In genomic region chr3:134980140-134980539, GRCm38 (mm10) we compare ENCODE assay signal across 27 mouse cellular contexts.
DNase-seq lines count a peak whose midpoint lies in the region; ATAC-seq and TF ChIP-seq lines count a peak whose summit lies in the region.
"Had no signal": no experiment of that assay in that cellular context is flagged by ENCODE, and none has a peak within 500 bp of the region (broad histone marks: within the 10 kb centered on the region; RNA-seq: fewer than 3 reads in every experiment).

No protein-coding gene starts in this region.

- WGBS in embryonic facial prominence, embryonic 14.5 days, result 66% methylated on average over 3 of the region's 3 CpGs
- 83% methylated on average over 3 of the region's 3 CpGs for WGBS in embryonic facial prominence, embryonic 10.5 days
- 28% methylated on average over 3 of the region's 3 CpGs for whole genome bisulfite sequencing in kidney, embryonic 15.5 days
- 23% methylated on average over 3 of the region's 3 CpGs for WGBS in kidney, postnatal 0 days

- no peak for ATAC-seq in embryonic facial prominence, embryonic 14.5 days (ENCODE audit: low read depth)
- ATAC-seq in kidney, embryonic 15.5 days (replicated peaks; ENCODE audit: low FRiP score), result peak; percentile 24; the same call in 1 of the 2 replicates
- no peak for ATAC-seq in kidney, postnatal 0 days (replicated peaks; ENCODE audit: low FRiP score, low read depth)
- ATAC-seq: CD4-positive, CD25-positive, alpha-beta regulatory T cell, adult 4 months; forebrain, embryonic 14.5 days; forebrain, embryonic 16.5 days had no signal

- no peak for TF ChIP-seq CTCF in kidney, postnatal 0 days (IDR thresholded peaks at IDR 0.05; ENCODE audit: low read depth)

- H3K4me3 ChIP-seq in embryonic facial prominence, embryonic 14.5 days (ENCODE audit: low read depth, low read length), result no peak overlapping the region
- no peak overlapping the region for H3K4me3 ChIP-seq in embryonic facial prominence, embryonic 10.5 days
- no peak overlapping the region for H3K4me3 ChIP-seq in kidney, embryonic 15.5 days (replicated peaks)
- no peak overlapping the region for H3K4me3 ChIP-seq in kidney, postnatal 0 days (replicated peaks; ENCODE audit: low read depth, low read length)
- H3K4me3 ChIP-seq: embryonic facial prominence, embryonic 12.5 days; embryonic facial prominence, embryonic 15.5 days; erythroblast, embryonic 14.5 days; forebrain, embryonic 10.5 days; forebrain, embryonic 12.5 days had no signal

- H3K9me3 ChIP-seq in embryonic facial prominence, embryonic 14.5 days (ENCODE audit: control insufficient read depth, low read length), result no peaks in the 10 kb centered on the region
- no peaks in the 10 kb centered on the region for H3K9me3 ChIP-seq in embryonic facial prominence, embryonic 10.5 days
- H3K9me3 ChIP-seq in kidney, embryonic 15.5 days (replicated peaks), result no peaks in the 10 kb centered on the region
- H3K9me3 ChIP-seq in kidney, postnatal 0 days (replicated peaks; ENCODE audit: low read length), result no peaks in the 10 kb centered on the region
- H3K9me3 ChIP-seq: embryonic facial prominence, embryonic 12.5 days; embryonic facial prominence, embryonic 15.5 days; forebrain, embryonic 10.5 days; forebrain, embryonic 12.5 days; G1E had no signal

- H3K36me3 ChIP-seq in embryonic facial prominence, embryonic 14.5 days (ENCODE audit: control insufficient read depth, insufficient read depth, low read length), result no peaks in the 10 kb centered on the region
- H3K36me3 ChIP-seq in embryonic facial prominence, embryonic 10.5 days (replicated peaks), result no peaks in the 10 kb centered on the region
- no peaks in the 10 kb centered on the region for H3K36me3 ChIP-seq in kidney, embryonic 15.5 days
- no peaks in the 10 kb centered on the region for H3K36me3 ChIP-seq in kidney, postnatal 0 days (ENCODE audit: insufficient read depth, low read length)
- H3K36me3 ChIP-seq: embryonic facial prominence, embryonic 12.5 days; embryonic facial prominence, embryonic 15.5 days; forebrain, embryonic 10.5 days; forebrain, embryonic 12.5 days; G1E had no signal

- H3K9ac ChIP-seq in embryonic facial prominence, embryonic 14.5 days (ENCODE audit: low read depth, low read length), result no peak overlapping the region
- H3K9ac ChIP-seq in kidney, embryonic 15.5 days, result no peak overlapping the region
- no peak overlapping the region for H3K9ac ChIP-seq in kidney, postnatal 0 days (ENCODE audit: low read depth, low read length)
- H3K9ac ChIP-seq: embryonic facial prominence, embryonic 12.5 days; embryonic facial prominence, embryonic 15.5 days; forebrain, embryonic 12.5 days had no signal

- no peak overlapping the region for H3K4me2 ChIP-seq in embryonic facial prominence, embryonic 14.5 days (ENCODE audit: low read depth, low read length)
- H3K4me2 ChIP-seq in kidney, embryonic 15.5 days, result no peak overlapping the region
- H3K4me2 ChIP-seq in kidney, postnatal 0 days (ENCODE audit: low read length), result no peak overlapping the region
- H3K4me2 ChIP-seq: embryonic facial prominence, embryonic 12.5 days; embryonic facial prominence, embryonic 15.5 days; forebrain, embryonic 12.5 days had no signal

- no peaks in the 10 kb centered on the region for H3K4me1 ChIP-seq in embryonic facial prominence, embryonic 14.5 days (ENCODE audit: control insufficient read depth, insufficient read depth, low read length)
- H3K4me1 ChIP-seq in embryonic facial prominence, embryonic 10.5 days, result peaks cover 8% of the 10 kb centered on the region
- peaks cover 10% of the 10 kb centered on the region for H3K4me1 ChIP-seq in kidney, embryonic 15.5 days
- 0 out of 2 replicates have a peak, but pooled peaks cover 6% of the 10 kb centered on the region for H3K4me1 ChIP-seq in kidney, postnatal 0 days (replicated peaks; ENCODE audit: insufficient read depth, low read length)
- H3K4me1 ChIP-seq: embryonic facial prominence, embryonic 12.5 days; embryonic facial prominence, embryonic 15.5 days; forebrain, embryonic 12.5 days had no signal

- DNase-seq in embryonic facial prominence, embryonic 14.5 days (ENCODE audit: low spot score), result peak; percentile 13
- no peak for DNase-seq in embryonic facial prominence, embryonic 10.5 days (ENCODE audit: low spot score)
- no peak for DNase-seq in kidney, adult 9 months
- DNase-seq in kidney, postnatal 0 days (ENCODE audit: low spot score), result peak; percentile 82
- no peak for DNase-seq in kidney, postnatal 14 days
- peak; percentile 14 for DNase-seq in mesoderm, embryonic 11.5 days (ENCODE audit: low read depth, low spot score)
- DNase-seq in cerebellum, postnatal 4 days (ENCODE audit: low spot score in 2 of 2), result no peak
- DNase-seq: adrenal gland, adult 2 months; adrenal gland, postnatal 10 days; adrenal gland, postnatal 25 days; B cell, adult 2 months; cerebellum, adult 11-12 months; cerebellum, adult 2 months; cerebellum, adult 9-10 months; cerebellum, postnatal 10 days; cerebellum, postnatal 25 days had no signal

- no peaks in the 10 kb centered on the region for H3K27me3 ChIP-seq in embryonic facial prominence, embryonic 14.5 days (replicated peaks; ENCODE audit: control insufficient read depth, insufficient read depth, low read length)
- H3K27me3 ChIP-seq in embryonic facial prominence, embryonic 10.5 days (replicated peaks; ENCODE audit: low read depth, poor library complexity, severe bottlenecking), result no peaks in the 10 kb centered on the region
- H3K27me3 ChIP-seq in kidney, embryonic 15.5 days, result no peaks in the 10 kb centered on the region
- H3K27me3 ChIP-seq in kidney, postnatal 0 days (ENCODE audit: insufficient read depth, low read length), result no peaks in the 10 kb centered on the region
- H3K27me3 ChIP-seq: CH12.LX; embryonic facial prominence, embryonic 12.5 days; embryonic facial prominence, embryonic 15.5 days; forebrain, embryonic 12.5 days had no signal

- H3K27ac ChIP-seq in embryonic facial prominence, embryonic 14.5 days (replicated peaks; ENCODE audit: low read depth, low read length), result no peak overlapping the region
- H3K27ac ChIP-seq in embryonic facial prominence, embryonic 10.5 days (replicated peaks), result no peak overlapping the region
- H3K27ac ChIP-seq in kidney, embryonic 15.5 days, result no peak overlapping the region
- H3K27ac ChIP-seq in kidney, postnatal 0 days, result no peak overlapping the region
- H3K27ac ChIP-seq: embryonic facial prominence, embryonic 12.5 days; embryonic facial prominence, embryonic 15.5 days; forebrain, embryonic 10.5 days; forebrain, embryonic 12.5 days had no signal

Comparison
In these comparisons a context has a peak if more than half of its experiments do, and no peak if none do; other contexts are left out.
1. DNase-seq: peak in embryonic facial prominence, embryonic 14.5 days (single experiment), kidney, postnatal 0 days (single experiment) and mesoderm, embryonic 11.5 days (single experiment); none in embryonic facial prominence, embryonic 10.5 days (single experiment), kidney, adult 9 months (single experiment), kidney, postnatal 14 days (single experiment) and cerebellum, postnatal 4 days (0 of 2).